Mouse (Mus musculus): ENCODE measurements at regions not wholly inside any gene's neighbourhood (a gene's known extent, or its start where the extent isn't known, plus 50 kb on each side); places are given as distances from the start of the nearest gene placed in this dataset.

GRCm38 (mm10) chr9:6651572-6652236 lies 382.1 kb upstream of the Ddi1 start:
- no peak for ATAC-seq (replicated peaks; ENCODE audit: low FRiP score)
- Histone ChIP-seq H3K36me3 (ENCODE audit: control insufficient read depth, insufficient read depth, low read length) (no peaks in the 10 kb centered on the region), H3K27me3 (replicated peaks; ENCODE audit: control insufficient read depth, insufficient read depth, low read length) (no peaks in the 10 kb centered on the region), H3K4me2 (no peak overlapping the region), H3K4me3 (ENCODE audit: low read depth, low read length) (no peak overlapping the region), H3K27ac (ENCODE audit: low read depth, low read length) (no peak overlapping the region), H3K9me3 (ENCODE audit: control insufficient read depth, low read length) (no peaks in the 10 kb centered on the region), H3K9ac (ENCODE audit: low read depth, low read length) (no peak overlapping the region), H3K4me1 (replicated peaks; ENCODE audit: control insufficient read depth, insufficient read depth, low read length) (no peaks in the 10 kb centered on the region)
- DNase-seq (ENCODE audit: low spot score), result no peak
- 85% methylated on average over 6 of the region's 6 CpGs for WGBS

DNA sequence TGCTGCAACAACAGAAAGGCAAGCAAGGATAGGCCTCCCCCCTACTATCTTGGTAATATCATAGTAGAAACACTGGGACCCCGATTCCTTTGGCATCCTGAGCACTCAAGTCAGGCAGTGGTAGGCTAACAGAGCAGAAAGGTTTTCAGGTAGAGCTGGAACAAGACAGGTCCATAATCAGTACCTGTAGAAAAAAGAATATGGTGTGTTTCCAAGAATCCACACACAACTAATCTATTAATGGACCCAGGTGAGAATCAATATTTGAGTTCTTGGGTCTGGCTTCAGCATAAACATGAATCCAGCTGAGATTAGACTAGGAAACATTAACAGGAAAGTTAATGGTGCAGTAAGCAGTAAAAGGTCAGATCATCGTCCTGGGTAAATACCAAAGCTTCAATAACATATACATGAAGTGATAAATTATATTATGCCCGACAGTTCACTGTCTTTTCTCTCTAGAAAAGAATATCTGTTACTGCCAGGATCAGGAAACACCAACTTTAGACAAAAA lies 376.2 kb upstream of the Ddi1 start:
- Histone ChIP-seq H3K4me2 (no peak overlapping the region), H3K9ac (ENCODE audit: low read depth, low read length) (no peak overlapping the region), H3K4me1 (replicated peaks; ENCODE audit: control insufficient read depth, insufficient read depth, low read length) (no peaks in the 10 kb centered on the region), H3K27me3 (replicated peaks; ENCODE audit: control insufficient read depth, insufficient read depth, low read length) (no peaks in the 10 kb centered on the region), H3K9me3 (ENCODE audit: control insufficient read depth, low read length) (no peaks in the 10 kb centered on the region), H3K36me3 (ENCODE audit: control insufficient read depth, insufficient read depth, low read length) (no peaks in the 10 kb centered on the region), H3K27ac (ENCODE audit: low read depth, low read length) (no peak overlapping the region), H3K4me3 (ENCODE audit: low read depth, low read length) (no peak overlapping the region)
- DNase-seq (ENCODE audit: low spot score) (no peak), ATAC-seq (replicated peaks; ENCODE audit: low FRiP score) (no peak)
- WGBS, result 76% methylated on average over 3 of the region's 3 CpGs

DNA sequence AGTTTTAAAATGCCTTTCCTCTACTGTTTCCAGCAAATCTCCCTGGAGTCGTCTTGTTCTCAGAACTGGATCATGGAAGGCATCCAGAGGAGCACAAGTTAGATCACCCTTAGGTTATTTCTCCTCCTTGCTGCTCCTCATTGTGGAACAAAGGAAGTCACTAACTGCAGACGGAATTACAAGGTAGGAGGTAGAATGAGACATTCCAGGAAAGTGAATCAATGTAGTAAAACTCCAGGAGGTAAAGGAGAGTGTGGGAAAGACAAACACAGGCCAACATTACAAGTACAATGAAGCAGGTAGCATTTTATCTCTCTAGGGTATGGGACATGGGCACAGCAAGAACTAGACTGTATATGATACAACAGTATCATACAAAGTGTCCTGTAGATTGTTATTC lies 375.7 kb upstream of the Ddi1 start:
- H3K27me3 ChIP-seq (replicated peaks; ENCODE audit: control insufficient read depth, insufficient read depth, low read length), result no peaks in the 10 kb centered on the region

DNA sequence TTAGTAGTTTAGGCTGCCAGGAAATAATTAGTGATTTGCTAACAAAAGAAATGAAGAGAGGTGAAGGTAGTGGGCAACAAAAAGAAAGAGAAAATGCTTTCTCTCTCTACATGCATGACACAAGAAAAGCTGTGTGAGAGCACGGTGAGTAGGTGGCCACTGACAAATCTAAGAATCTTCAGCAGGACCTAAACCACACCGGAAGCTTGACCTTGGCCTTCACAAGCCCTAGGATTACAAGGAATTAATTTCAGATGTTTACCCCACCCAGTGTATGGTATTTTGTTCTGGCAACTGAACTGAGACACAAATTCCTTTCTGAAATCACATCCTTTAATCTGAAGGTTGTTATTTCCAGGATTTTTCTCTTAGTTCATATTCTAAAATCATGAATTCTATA lies 347.5 kb upstream of the Ddi1 start:
- Histone ChIP-seq H3K9ac (ENCODE audit: low read depth, low read length) (no peak overlapping the region), H3K4me1 (replicated peaks; ENCODE audit: control insufficient read depth, insufficient read depth, low read length) (no peaks in the 10 kb centered on the region), H3K4me3 (ENCODE audit: low read depth, low read length) (no peak overlapping the region), H3K9me3 (ENCODE audit: control insufficient read depth, low read length) (no peaks in the 10 kb centered on the region), H3K4me2 (no peak overlapping the region), H3K27ac (ENCODE audit: low read depth, low read length) (no peak overlapping the region), H3K27me3 (replicated peaks; ENCODE audit: control insufficient read depth, insufficient read depth, low read length) (no peaks in the 10 kb centered on the region), H3K36me3 (ENCODE audit: control insufficient read depth, insufficient read depth, low read length) (no peaks in the 10 kb centered on the region)
- 84% methylated on average over 2 of the region's 2 CpGs for WGBS
- no peak for ATAC-seq (replicated peaks; ENCODE audit: low FRiP score)
- no peak for DNase-seq (ENCODE audit: low spot score)

More for the DNA sequence above, 375.7 kb upstream of the Ddi1 start:
- WGBS, result 71% methylated on average over 2 of the region's 2 CpGs
- Histone ChIP-seq H3K4me3 (ENCODE audit: low read depth, low read length) (no peak overlapping the region), H3K9me3 (ENCODE audit: control insufficient read depth, low read length) (no peaks in the 10 kb centered on the region), H3K27ac (ENCODE audit: low read depth, low read length) (no peak overlapping the region), H3K9ac (ENCODE audit: low read depth, low read length) (no peak overlapping the region), H3K36me3 (ENCODE audit: control insufficient read depth, insufficient read depth, low read length) (no peaks in the 10 kb centered on the region), H3K4me1 (replicated peaks; ENCODE audit: control insufficient read depth, insufficient read depth, low read length) (no peaks in the 10 kb centered on the region), H3K4me2 (no peak overlapping the region)
- ATAC-seq (replicated peaks; ENCODE audit: low FRiP score) (no peak), DNase-seq (ENCODE audit: low spot score) (no peak)

GRCm38 (mm10) chr9:6609284-6609627 lies 339.6 kb upstream of the Ddi1 start:
- ATAC-seq (replicated peaks; ENCODE audit: low FRiP score), result no peak
- Histone ChIP-seq H3K9me3 (ENCODE audit: control insufficient read depth, low read length) (no peaks in the 10 kb centered on the region), H3K27me3 (replicated peaks; ENCODE audit: control insufficient read depth, insufficient read depth, low read length) (no peaks in the 10 kb centered on the region), H3K36me3 (ENCODE audit: control insufficient read depth, insufficient read depth, low read length) (no peaks in the 10 kb centered on the region), H3K9ac (ENCODE audit: low read depth, low read length) (no peak overlapping the region), H3K4me3 (ENCODE audit: low read depth, low read length) (no peak overlapping the region), H3K27ac (ENCODE audit: low read depth, low read length) (no peak overlapping the region), H3K4me2 (no peak overlapping the region), H3K4me1 (replicated peaks; ENCODE audit: control insufficient read depth, insufficient read depth, low read length) (no peaks in the 10 kb centered on the region)
- no peak for DNase-seq (ENCODE audit: low spot score)
- 76% methylated on average over 1 of the region's 1 CpGs for WGBS

GRCm38 (mm10) chr9:6608428-6609283 lies 339.0 kb upstream of the Ddi1 start:
- Histone ChIP-seq H3K9ac (ENCODE audit: low read depth, low read length) (no peak overlapping the region), H3K4me1 (replicated peaks; ENCODE audit: control insufficient read depth, insufficient read depth, low read length) (no peaks in the 10 kb centered on the region), H3K36me3 (ENCODE audit: control insufficient read depth, insufficient read depth, low read length) (no peaks in the 10 kb centered on the region), H3K4me3 (ENCODE audit: low read depth, low read length) (no peak overlapping the region), H3K27me3 (replicated peaks; ENCODE audit: control insufficient read depth, insufficient read depth, low read length) (no peaks in the 10 kb centered on the region), H3K27ac (ENCODE audit: low read depth, low read length) (no peak overlapping the region), H3K9me3 (ENCODE audit: control insufficient read depth, low read length) (no peaks in the 10 kb centered on the region), H3K4me2 (no peak overlapping the region)
- 63% methylated on average over 5 of the region's 5 CpGs for WGBS
- no peak for DNase-seq (ENCODE audit: low spot score)
- ATAC-seq (replicated peaks; ENCODE audit: low FRiP score), result no peak

All from liver, embryonic 11.5 days (tissue).